15 mouse cellular contexts compared by ENCODE assay signal in genomic region chr3:129220086-129220670, GRCm38 (mm10). TPM values are rescaled to one million over a fixed set of nuclear protein-coding genes. Genes with fewer than 3 reads are reported as not detected.
A peak's percentile ranks its signal among the peaks of the same experiment; 100 is the strongest.
DNase-seq lines count a peak whose midpoint lies in the region; ATAC-seq lines count a peak whose summit lies in the region.
"Had no signal": no experiment of that assay in that cellular context is flagged by ENCODE, and none has a peak within 500 bp of the region (broad histone marks: within the 10 kb centered on the region; RNA-seq: fewer than 3 reads in every experiment).

No protein-coding gene starts in this region.

- peak overlapping the region; percentile 67 for H3K4me2 ChIP-seq in heart, embryonic 13.5 days
- H3K4me2 ChIP-seq in midbrain, embryonic 13.5 days (replicated peaks) = 0 out of 2 replicates have a peak overlapping the region, but pooled peaks have one; percentile 5
- H3K4me2 ChIP-seq in intestine, embryonic 16.5 days (ENCODE audit: low read depth, low read length) = peak overlapping the region; percentile 50
- H3K4me2 ChIP-seq: neural tube, embryonic 12.5 days had no signal

- H3K27me3 ChIP-seq in heart, embryonic 13.5 days (replicated peaks) = peaks cover 92% of the 10 kb centered on the region
- peaks cover 94% of the 10 kb centered on the region for H3K27me3 ChIP-seq in midbrain, embryonic 13.5 days
- H3K27me3 ChIP-seq in midbrain, embryonic 10.5 days (ENCODE audit: low read depth, poor library complexity, severe bottlenecking) = peaks cover 100% of the 10 kb centered on the region
- peaks cover 14% of the 10 kb centered on the region; the same call in 1 of the 2 replicates for H3K27me3 ChIP-seq in intestine, embryonic 16.5 days (replicated peaks; ENCODE audit: control insufficient read depth, insufficient read depth, low read length)

- no peak overlapping the region for H3K4me3 ChIP-seq in heart, embryonic 13.5 days
- H3K4me3 ChIP-seq in midbrain, embryonic 13.5 days (replicated peaks) = no peak overlapping the region
- no peak overlapping the region for H3K4me3 ChIP-seq in midbrain, embryonic 10.5 days
- H3K4me3 ChIP-seq in intestine, embryonic 16.5 days (ENCODE audit: low read length) = peak overlapping the region; percentile 35
- H3K4me3 ChIP-seq: liver, embryonic 13.5 days; neural tube, embryonic 12.5 days had no signal

- DNase-seq in heart, postnatal 36 days = no peak
- DNase-seq in midbrain, embryonic 10.5 days (ENCODE audit: low spot score) = no peak
- peak; percentile 68 for DNase-seq in yolk sac, embryonic 10.5 days (ENCODE audit: low spot score)
- DNase-seq in adipocyte (ENCODE audit: low spot score) = no peak
- DNase-seq in frontal cortex, postnatal 36 days (ENCODE audit: low spot score in 2 of 2) = no peak
- DNase-seq: adrenal gland, adult 8-10 months; liver, embryonic 13.5 days; lung, postnatal 4 days had no signal

- no peak for ATAC-seq in heart, embryonic 13.5 days (ENCODE audit: extremely low read depth, insufficient number of reproducible peaks, low FRiP score, low TSS enrichment)
- ATAC-seq in midbrain, embryonic 13.5 days = no peak
- no peak for ATAC-seq in intestine, embryonic 16.5 days
- ATAC-seq: forebrain, embryonic 14.5 days had no signal

- H3K9me3 ChIP-seq in heart, embryonic 13.5 days = no peaks in the 10 kb centered on the region
- H3K9me3 ChIP-seq in midbrain, embryonic 13.5 days = no peaks in the 10 kb centered on the region
- H3K9me3 ChIP-seq in midbrain, embryonic 10.5 days (replicated peaks) = no peaks in the 10 kb centered on the region
- no peaks in the 10 kb centered on the region for H3K9me3 ChIP-seq in intestine, embryonic 16.5 days (ENCODE audit: control insufficient read depth, low read length)
- H3K9me3 ChIP-seq: liver, embryonic 13.5 days; neural tube, embryonic 12.5 days had no signal

- H3K36me3 ChIP-seq in heart, embryonic 13.5 days = no peaks in the 10 kb centered on the region
- H3K36me3 ChIP-seq in midbrain, embryonic 13.5 days = no peaks in the 10 kb centered on the region
- no peaks in the 10 kb centered on the region for H3K36me3 ChIP-seq in midbrain, embryonic 10.5 days
- H3K36me3 ChIP-seq in intestine, embryonic 16.5 days (ENCODE audit: control insufficient read depth, insufficient read depth, low read length) = no peaks in the 10 kb centered on the region
- H3K36me3 ChIP-seq: liver, embryonic 13.5 days; neural tube, embryonic 12.5 days had no signal

- WGBS in heart, embryonic 13.5 days = 10% methylated on average over 7 of the region's 7 CpGs
- WGBS in midbrain, embryonic 13.5 days = 0% methylated on average over 7 of the region's 7 CpGs
- WGBS in midbrain, embryonic 10.5 days = under 1% methylated on average over 7 of the region's 7 CpGs
- 16% methylated on average over 7 of the region's 7 CpGs for WGBS in intestine, embryonic 16.5 days

- 0 out of 2 replicates have a peak overlapping the region, but pooled peaks have one; percentile 12 for H3K27ac ChIP-seq in heart, embryonic 13.5 days (replicated peaks)
- no peak overlapping the region for H3K27ac ChIP-seq in midbrain, embryonic 13.5 days
- H3K27ac ChIP-seq in midbrain, embryonic 10.5 days (replicated peaks) = no peak overlapping the region
- peak overlapping the region; percentile 87 for H3K27ac ChIP-seq in intestine, embryonic 16.5 days (ENCODE audit: low read length)
- H3K27ac ChIP-seq: liver, embryonic 13.5 days; neural tube, embryonic 12.5 days had no signal

- intact Hi-C loops in heart, postnatal 36 days (cut with DNase I) = no loop called here

- peak overlapping the region; percentile 67; the same call in 1 of the 2 replicates for H3K9ac ChIP-seq in heart, embryonic 13.5 days
- H3K9ac ChIP-seq in midbrain, embryonic 13.5 days (replicated peaks) = no peak overlapping the region
- H3K9ac ChIP-seq in intestine, embryonic 16.5 days (ENCODE audit: low read depth, low read length) = peak overlapping the region; percentile 55
- H3K9ac ChIP-seq: liver, embryonic 13.5 days; neural tube, embryonic 12.5 days had no signal

- peaks cover 23% of the 10 kb centered on the region for H3K4me1 ChIP-seq in heart, embryonic 13.5 days
- peaks cover 23% of the 10 kb centered on the region for H3K4me1 ChIP-seq in midbrain, embryonic 13.5 days (replicated peaks)
- H3K4me1 ChIP-seq in midbrain, embryonic 10.5 days = peaks cover 65% of the 10 kb centered on the region
- no peaks in the 10 kb centered on the region for H3K4me1 ChIP-seq in intestine, embryonic 16.5 days (ENCODE audit: control insufficient read depth, insufficient read depth, low read length)
- H3K4me1 ChIP-seq: liver, embryonic 13.5 days had no signal

RNA-seq across cellular contexts. Expression of gene Pitx2, which starts 20.5 kb away (rescaled TPM):
- 29.2 and 30.1 TPM in 2 replicates for polyA plus RNA-seq in heart, embryonic 13.5 days (2015; fragmentation: Nextera tagmentation; extraction: Ambion mirVana)
- 1 to 10 TPM in 1 of 2 experiments, under 1 TPM in 1; 0.43 to 1.1 TPM for total RNA-seq in heart, postnatal 36 days (2021)
- 59.2 and 101 TPM in 2 replicates for polyA plus RNA-seq in midbrain, embryonic 13.5 days (2015; fragmentation: Nextera tagmentation; extraction: Ambion mirVana)
- 27.8 and 47.0 TPM in 2 replicates for polyA plus RNA-seq in midbrain, embryonic 10.5 days (2016; fragmentation: Nextera tagmentation; extraction: Ambion mirVana)
- 28.1 and 29.0 TPM in 2 replicates for polyA plus RNA-seq in intestine, embryonic 16.5 days (2015; fragmentation: Nextera tagmentation; extraction: Ambion mirVana)
- total RNA-seq: granulocyte monocyte progenitor cell, adult 5-6 weeks had no signal
- polyA plus RNA-seq: cortical plate, adult 2 months had no signal

Comparison
In these comparisons a context has a peak if more than half of its experiments do, and no peak if none do; other contexts are left out.
1. H3K27ac ChIP-seq: peak in heart, embryonic 13.5 days (single experiment) and intestine, embryonic 16.5 days (single experiment); none in midbrain, embryonic 13.5 days (single experiment) and midbrain, embryonic 10.5 days (single experiment).
2. H3K4me2 ChIP-seq: peak in every context shown above with its lines; median percentile 67 in heart, embryonic 13.5 days; 50 in intestine, embryonic 16.5 days; 5 in midbrain, embryonic 13.5 days.